Mouse (Mus musculus) kidney, postnatal 0 days (tissue): Measurements from ENCODE around the gene Supt4a. TPM values are rescaled to one million over a fixed set of nuclear protein-coding genes. Genes with fewer than 3 reads are reported as not detected.
A peak's percentile ranks its signal among the peaks of the same experiment; 100 is the strongest.

Experiments
- ATAC-seq: fragments of 200-750 bp; cut with Nextera tagmentation; replicated peaks from 2 replicates; pipeline ENCODE4 v1.8.0; 2017; ENCODE audit warnings: low read depth, moderate number of reproducible peaks, moderate TSS enrichment, moderate library complexity; ENCODE audit not compliant: low FRiP score
- DNase-seq: peaks from one replicate; pipeline ENCODE4 v3.0.0-alpha.2; 2016; ENCODE audit warnings: low spot score
- H3K27ac ChIP-seq: fragments of 300-500 bp; sonication (generic); 2 replicates; pipeline ENCODE4 v1.5.1; 2014; ENCODE audit warnings: mild to moderate bottlenecking
- H3K27me3 ChIP-seq: fragments of 300-500 bp; sonication (generic); 2 replicates; pipeline ENCODE4 v1.6.1; 2014; ENCODE audit warnings: low read length, mixed read lengths; ENCODE audit not compliant: insufficient read depth
- H3K36me3 ChIP-seq: fragments of 300-500 bp; sonication (generic); 2 replicates; pipeline ENCODE4 v1.6.1; 2014; ENCODE audit warnings: low read length, mixed read lengths; ENCODE audit not compliant: insufficient read depth
- H3K4me1 ChIP-seq: fragments of 300-500 bp; sonication (generic); replicated peaks from 2 replicates; pipeline ENCODE4 v1.6.1; 2014; ENCODE audit warnings: antibody characterized with exemption, low read length, mixed read lengths; ENCODE audit not compliant: insufficient read depth
- H3K4me2 ChIP-seq: fragments of 300-500 bp; sonication (generic); 2 replicates; pipeline ENCODE4 v1.6.1; 2014; ENCODE audit warnings: mild to moderate bottlenecking, low read length, moderate library complexity, mixed read lengths
- H3K4me3 ChIP-seq: fragments of 300-500 bp; sonication (generic); replicated peaks from 2 replicates; pipeline ENCODE4 v1.5.1; 2014; ENCODE audit warnings: low read depth, low read length
- H3K9ac ChIP-seq: fragments of 300-500 bp; sonication (generic); 2 replicates; pipeline ENCODE4 v1.6.1; 2014; ENCODE audit warnings: low read depth, low read length
- H3K9me3 ChIP-seq: fragments of 300-500 bp; sonication (generic); replicated peaks from 2 replicates; pipeline ENCODE4 v1.6.1; 2016; ENCODE audit warnings: low read length, inconsistent platforms, mixed read lengths
- CTCF ChIP-seq: IDR thresholded peaks from 2 replicates; pipeline ENCODE4 v1.5.1; 2016; ENCODE audit warnings: antibody characterized with exemption, low read depth, mild to moderate bottlenecking, moderate library complexity
- WGBS: fragments of 180-500 bp; shearing (Covaris S2); extraction: QIAGEN DNeasy Blood & Tissue Kit; methylation state at CpG from one replicate; pipeline ENCODE4 v1.1.7; 2014; 5-methylcytosine and 5-hydroxymethylcytosine counted together
- polyA plus RNA-seq: library from polyadenylated mRNA; unstranded; fragments of >200 nt; fragmentation: Nextera tagmentation; extraction: Ambion mirVana; gene quantifications from 2 replicates; pipeline ENCODE4 v1.2.1, GENCODE M21; 2015

Gene Supt4a
- polyA plus RNA-seq, 1 experiment from 2014 or later, result 171 TPM

DNA sequence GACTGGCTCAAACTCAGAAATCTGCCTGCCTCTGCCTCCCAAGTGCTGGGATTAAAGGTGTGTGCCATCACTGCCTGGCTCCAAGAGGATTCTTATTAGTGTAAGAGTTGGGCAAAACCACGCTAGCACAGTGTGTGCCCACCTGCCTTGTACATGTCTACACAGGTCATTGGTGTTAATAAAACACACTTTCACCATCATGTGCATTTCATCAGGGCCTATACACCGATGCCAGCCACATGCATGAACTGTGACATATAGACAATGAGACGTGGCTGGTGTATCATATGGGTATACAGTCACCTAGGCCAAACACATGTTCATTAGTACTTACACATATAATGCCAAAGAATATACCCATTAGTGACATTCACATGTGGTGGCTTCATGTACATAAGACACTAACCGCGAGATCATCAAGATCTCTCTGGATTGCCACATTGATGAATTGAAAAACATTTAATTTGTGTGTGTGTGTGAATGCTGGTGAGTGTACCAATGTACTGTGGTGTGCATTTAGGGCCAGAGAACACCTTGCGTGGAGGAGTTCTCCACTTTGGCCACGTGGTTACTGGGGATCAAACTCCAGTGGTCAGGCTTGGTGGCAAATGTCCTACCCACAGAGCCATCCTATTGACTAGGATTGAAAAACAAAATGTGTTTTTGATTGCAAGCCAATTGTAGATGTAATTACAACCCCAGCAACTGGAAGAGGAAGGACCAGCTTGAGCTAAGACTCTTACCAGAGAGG is 21.0 kb downstream of the Supt4a start:
- WGBS, result 77% methylated on average over 7 of the region's 7 CpGs
- Histone ChIP-seq H3K9ac (no peak overlapping the region), H3K4me2 (no peak overlapping the region), H3K27ac (no peak overlapping the region), H3K4me3 (no peak overlapping the region), H3K9me3 (no peaks in the 10 kb centered on the region), H3K36me3 (no peaks in the 10 kb centered on the region), H3K4me1 (no peaks in the 10 kb centered on the region), H3K27me3 (peaks cover 30% of the 10 kb centered on the region)
- ATAC-seq (no peak), DNase-seq (no peak)
- TF ChIP-seq CTCF, result no peak

DNA sequence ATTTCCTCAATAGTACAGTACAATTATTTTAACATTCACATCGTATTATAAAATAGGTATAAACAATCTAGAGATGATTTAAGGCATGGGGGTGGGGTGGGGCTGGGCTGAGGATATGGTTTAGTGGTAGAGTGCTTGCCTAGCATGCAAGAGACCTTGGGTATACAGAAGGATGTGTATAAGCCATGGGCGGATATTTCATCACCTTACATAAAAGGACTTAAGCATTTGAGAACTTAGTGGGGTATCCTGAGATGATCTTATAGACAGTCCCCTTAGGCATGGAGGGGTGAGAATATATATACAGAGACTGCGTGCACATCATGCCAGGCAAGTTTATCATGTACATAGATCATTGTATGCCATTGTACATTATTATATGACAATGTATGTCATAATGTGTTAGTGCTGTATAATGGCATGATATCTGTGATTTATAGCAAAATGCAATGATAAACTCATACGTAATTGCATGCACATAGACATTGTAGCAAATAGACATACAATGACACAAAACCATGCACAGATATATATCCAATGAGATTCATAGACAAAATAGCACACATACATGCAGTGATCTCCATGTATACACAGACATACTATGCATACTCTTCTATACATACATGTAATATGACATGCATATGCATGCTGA is 21.7 kb downstream of the Supt4a start:
- TF ChIP-seq CTCF, result no peak
- H3K27me3 ChIP-seq, result peaks cover 30% of the 10 kb centered on the region
- DNase-seq (no peak), ATAC-seq (no peak)
- H3K4me3 ChIP-seq, result no peak overlapping the region
- no peaks in the 10 kb centered on the region for H3K9me3 ChIP-seq
- 78% methylated on average over 4 of the region's 4 CpGs for WGBS
- no peaks in the 10 kb centered on the region for H3K36me3 ChIP-seq
- no peak overlapping the region for H3K4me2 ChIP-seq
- 0 out of 2 replicates have a peak, but pooled peaks cover 7% of the 10 kb centered on the region for H3K4me1 ChIP-seq
- no peak overlapping the region for H3K9ac ChIP-seq
- no peak overlapping the region for H3K27ac ChIP-seq

- peaks cover 34% of the 10 kb centered on the region for H3K27me3 ChIP-seq
These were observed 22.3 kb downstream of the Supt4a start for GRCm38 (mm10) chr11:87759609-87760005.

GRCm38 (mm10) chr11:87760301-87761081 is 23.1 kb downstream of the Supt4a start, which contains the start of gene Tspoap1:
Gene Tspoap1 (plus strand): TSS chr11:87760541.
- ATAC-seq, result no peak
- H3K27me3 ChIP-seq, result peaks cover 41% of the 10 kb centered on the region
- no peak for TF ChIP-seq CTCF

More at GRCm38 (mm10) chr11:87759609-87760005, 22.3 kb downstream of the Supt4a start:
- no peaks in the 10 kb centered on the region for H3K36me3 ChIP-seq
- TF ChIP-seq CTCF, result peak; percentile 46
- H3K4me1 ChIP-seq, result peaks cover 10% of the 10 kb centered on the region; the same call in 1 of the 2 replicates
- DNase-seq, result no peak
- H3K4me3 ChIP-seq, result no peak overlapping the region
- no peaks in the 10 kb centered on the region for H3K9me3 ChIP-seq
- WGBS, result 6% methylated on average over 3 of the region's 3 CpGs
- no peak overlapping the region for H3K27ac ChIP-seq
- no peak overlapping the region for H3K9ac ChIP-seq
- no peak overlapping the region for H3K4me2 ChIP-seq
- ATAC-seq, result no peak

GRCm38 (mm10) chr11:87761181-87761721 is 23.9 kb downstream of the Supt4a start:
- no peak for ATAC-seq
- WGBS, result 70% methylated on average over 11 of the region's 11 CpGs
- Histone ChIP-seq H3K4me3 (no peak overlapping the region), H3K9ac (no peak overlapping the region), H3K4me1 (peaks cover 12% of the 10 kb centered on the region; the same call in 1 of the 2 replicates), H3K27me3 (peaks cover 41% of the 10 kb centered on the region), H3K4me2 (no peak overlapping the region), H3K9me3 (no peaks in the 10 kb centered on the region), H3K36me3 (no peaks in the 10 kb centered on the region), H3K27ac (no peak overlapping the region)
- no peak for TF ChIP-seq CTCF
- DNase-seq, result no peak

More at GRCm38 (mm10) chr11:87760301-87761081, 23.1 kb downstream of the Supt4a start, which contains the start of gene Tspoap1:
- 10% methylated on average over 23 of the region's 23 CpGs for WGBS
- H3K9me3 ChIP-seq, result no peaks in the 10 kb centered on the region
- DNase-seq, result no peak
- no peak within 1 kb of the TSS for H3K27ac ChIP-seq
- no peak within 1 kb of the TSS for H3K9ac ChIP-seq
- H3K4me2 ChIP-seq, result no peak within 1 kb of the TSS
- no peak within 1 kb of the TSS for H3K4me3 ChIP-seq
- H3K4me1 ChIP-seq, result peaks cover 12% of the 10 kb centered on the region; the same call in 1 of the 2 replicates
- no peaks in the 10 kb centered on the region for H3K36me3 ChIP-seq
